Mouse (Mus musculus): ENCODE results near the gene Ifit1bl1. TPM values are rescaled to one million over a fixed set of nuclear protein-coding genes. Genes with fewer than 3 reads are reported as not detected.
"Not testable (repeated sequence)": the region's sequence is repeated elsewhere in the genome, so short reads cannot be mapped to it uniquely, and the experiment has no call there.

The Ifit1bl1 gene
- polyA plus RNA-seq, 1 experiment from 2014 or later, result not detected

DNA sequence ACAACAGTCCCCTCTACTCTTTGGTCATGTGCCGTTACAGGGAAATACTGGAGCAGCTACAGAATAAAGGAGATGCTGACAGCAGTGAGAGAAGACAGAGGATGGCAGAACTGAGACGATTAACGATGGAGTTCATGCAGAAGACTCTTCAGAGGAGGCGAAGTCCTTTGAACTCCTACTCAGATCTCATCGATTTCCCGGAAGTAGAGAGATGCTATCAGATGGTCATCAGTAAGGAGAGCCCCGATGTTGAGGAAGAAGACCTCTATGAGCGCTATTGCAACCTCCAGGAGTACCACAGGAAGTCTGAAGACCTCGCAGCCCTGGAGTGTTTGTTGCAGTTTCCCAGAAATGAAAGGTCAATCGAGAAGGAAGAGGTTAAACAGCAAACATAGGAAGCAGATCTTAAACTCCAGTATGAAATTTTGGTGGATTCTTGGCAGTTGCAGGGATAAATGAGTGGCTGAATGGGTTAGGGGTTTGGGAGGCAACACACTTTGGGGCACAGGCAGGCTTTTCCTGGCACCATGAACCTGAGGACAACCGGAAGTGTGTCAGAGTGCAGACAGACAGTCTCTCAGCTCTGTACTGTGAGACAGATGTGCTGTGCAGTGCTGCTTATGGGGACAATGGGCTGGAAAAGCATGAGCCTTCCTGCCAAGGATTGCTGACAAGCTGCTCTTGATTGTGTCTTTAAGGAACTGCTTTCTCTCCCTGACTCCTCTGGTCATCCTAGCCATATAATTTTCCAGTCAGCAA lies 10.7 kb upstream of the Ifit1bl1 start:
- not testable (repeated sequence) for H3K36me3 ChIP-seq; DNase-seq (ENCODE audit: low spot score); H3K9me3 ChIP-seq; H3K27ac ChIP-seq; H3K27me3 ChIP-seq (ENCODE audit: insufficient read depth, poor library complexity, severe bottlenecking); H3K4me3 ChIP-seq; H3K4me1 ChIP-seq (replicated peaks)
- 83% methylated on average over 6 of the region's 11 CpGs for WGBS

DNA sequence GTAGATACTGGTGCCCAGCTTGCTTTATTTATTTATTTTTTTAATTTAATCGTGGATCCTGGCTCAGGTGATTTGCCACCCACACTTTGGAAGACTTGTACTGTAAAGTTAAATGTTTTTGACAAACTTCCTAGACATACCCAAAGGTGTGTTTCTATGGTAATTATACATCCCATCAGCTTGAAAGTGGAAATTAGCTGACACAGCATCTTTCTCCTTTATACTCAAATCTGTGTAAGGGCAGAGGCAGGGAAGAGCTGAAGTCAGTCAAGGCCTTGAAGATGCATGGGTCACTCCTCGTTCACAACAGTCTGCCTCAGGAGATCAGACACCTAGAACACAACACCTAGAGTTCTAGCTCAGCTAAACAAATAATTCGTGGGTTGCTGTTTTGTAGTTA lies 8.4 kb upstream of the Ifit1bl1 start:
- H3K27ac ChIP-seq; H3K36me3 ChIP-seq; H3K27me3 ChIP-seq (ENCODE audit: insufficient read depth, poor library complexity, severe bottlenecking); H3K4me3 ChIP-seq; H3K9me3 ChIP-seq; H3K4me1 ChIP-seq (replicated peaks); DNase-seq (ENCODE audit: low spot score): not testable (repeated sequence)
- 77% methylated on average over 3 of the region's 3 CpGs for WGBS

GRCm38 (mm10) chr19:34607237-34608051 lies 5.7 kb upstream of the Ifit1bl1 start, which contains the start of gene Ifit3b:
Ifit3b (plus strand) TSS chr19:34607970.
- not testable (repeated sequence) for H3K4me3 ChIP-seq; DNase-seq (ENCODE audit: low spot score); H3K27ac ChIP-seq; H3K9me3 ChIP-seq; H3K36me3 ChIP-seq; H3K4me1 ChIP-seq (replicated peaks); H3K27me3 ChIP-seq (ENCODE audit: insufficient read depth, poor library complexity, severe bottlenecking)
- WGBS, result 60% methylated on average over 4 of the region's 4 CpGs

DNA sequence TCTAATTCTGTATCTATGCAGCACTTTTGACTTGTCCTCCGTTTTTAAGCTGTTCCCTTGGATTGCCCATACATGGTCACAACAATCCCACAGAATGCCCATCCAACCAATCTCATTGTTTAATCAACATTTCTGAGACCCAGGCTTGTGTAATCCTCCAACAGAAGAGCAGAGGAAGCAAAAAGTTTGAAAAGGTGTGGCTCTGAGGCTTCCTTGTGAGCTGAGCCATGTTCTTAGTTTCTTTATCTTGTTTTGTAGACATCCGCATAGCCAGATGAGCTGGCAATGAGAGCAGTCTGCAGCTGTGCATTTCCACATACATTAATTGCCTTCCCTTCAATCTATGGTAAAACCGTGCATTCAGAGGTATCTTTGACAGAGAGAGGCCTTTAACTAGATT lies 3.7 kb upstream of the Ifit1bl1 start:
- H3K9me3 ChIP-seq, result no peaks in the 10 kb centered on the region
- DNase-seq (ENCODE audit: low spot score), result no peak
- no peaks in the 10 kb centered on the region for H3K36me3 ChIP-seq
- no peaks in the 10 kb centered on the region for H3K4me1 ChIP-seq (replicated peaks)
- no peaks in the 10 kb centered on the region for H3K27me3 ChIP-seq (ENCODE audit: insufficient read depth, poor library complexity, severe bottlenecking)
- 88% methylated on average over 3 of the region's 3 CpGs for WGBS
- no peak overlapping the region for H3K27ac ChIP-seq
- H3K4me3 ChIP-seq, result no peak overlapping the region

DNA sequence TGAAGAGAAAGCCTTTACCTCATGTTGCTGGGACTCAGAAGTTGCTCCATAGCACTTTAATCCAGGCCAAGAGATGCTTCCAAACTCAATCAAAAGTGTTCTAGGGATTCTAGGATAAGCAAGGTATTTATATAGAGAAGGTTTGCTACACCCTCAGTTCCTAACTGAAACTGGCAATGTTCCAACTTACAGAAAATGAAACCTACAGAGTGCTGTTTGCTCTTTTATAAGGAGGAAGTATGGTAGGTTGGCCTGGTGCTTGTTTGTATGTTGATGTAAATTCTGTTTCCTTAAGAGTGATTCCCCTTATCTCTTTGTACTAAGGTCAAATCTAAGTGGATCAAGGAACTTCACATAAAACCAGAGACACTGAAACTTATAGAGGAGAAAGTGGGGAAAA lies 2.5 kb downstream of the Ifit1bl1 start:
- DNase-seq (ENCODE audit: low spot score); H3K27me3 ChIP-seq (ENCODE audit: insufficient read depth, poor library complexity, severe bottlenecking); H3K4me1 ChIP-seq (replicated peaks); H3K27ac ChIP-seq; H3K36me3 ChIP-seq; H3K9me3 ChIP-seq; H3K4me3 ChIP-seq: not testable (repeated sequence)

- Histone ChIP-seq H3K27me3 (ENCODE audit: insufficient read depth, poor library complexity, severe bottlenecking) (no peaks in the 10 kb centered on the region), H3K4me1 (replicated peaks) (no peaks in the 10 kb centered on the region), H3K4me3 (no peak overlapping the region), H3K36me3 (no peaks in the 10 kb centered on the region), H3K9me3 (no peaks in the 10 kb centered on the region), H3K27ac (no peak overlapping the region)
- WGBS, result 86% methylated on average over 2 of the region's 2 CpGs
- DNase-seq (ENCODE audit: low spot score), result no peak
Observed at GRCm38 (mm10) chr19:34598341-34598740, 3.4 kb downstream of the Ifit1bl1 start.

DNA sequence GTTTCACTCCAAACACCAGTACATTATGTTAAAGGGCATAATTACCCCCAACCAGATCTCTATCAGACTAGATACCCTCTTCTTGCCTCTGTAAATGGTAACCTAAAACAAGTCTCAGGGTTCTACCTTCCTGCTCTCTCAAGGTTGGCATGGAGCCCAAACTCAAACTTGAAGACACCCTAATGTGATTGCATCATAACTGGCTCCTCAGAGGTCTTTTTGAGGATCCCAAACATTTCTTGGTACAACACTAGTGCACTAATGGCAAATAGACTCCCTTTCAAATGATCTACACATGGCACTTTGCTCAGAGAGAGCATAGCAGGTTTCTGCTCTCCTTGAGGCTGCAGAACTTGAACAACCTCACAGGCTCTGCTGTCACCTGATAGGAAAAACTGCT lies 4.9 kb downstream of the Ifit1bl1 start:
- no peaks in the 10 kb centered on the region for H3K27me3 ChIP-seq (ENCODE audit: insufficient read depth, poor library complexity, severe bottlenecking)
- H3K4me3 ChIP-seq, result no peak overlapping the region
- DNase-seq (ENCODE audit: low spot score), result no peak
- no peaks in the 10 kb centered on the region for H3K4me1 ChIP-seq (replicated peaks)
- no peak overlapping the region for H3K27ac ChIP-seq
- H3K9me3 ChIP-seq, result no peaks in the 10 kb centered on the region
- H3K36me3 ChIP-seq, result no peaks in the 10 kb centered on the region

- H3K27ac ChIP-seq; H3K4me1 ChIP-seq (replicated peaks); H3K27me3 ChIP-seq (ENCODE audit: insufficient read depth, poor library complexity, severe bottlenecking); H3K36me3 ChIP-seq; H3K9me3 ChIP-seq; H3K4me3 ChIP-seq; DNase-seq (ENCODE audit: low spot score): not testable (repeated sequence)
- 82% methylated on average over 3 of the region's 3 CpGs for WGBS
Observed at GRCm38 (mm10) chr19:34594523-34594922, 7.2 kb downstream of the Ifit1bl1 start.

DNA sequence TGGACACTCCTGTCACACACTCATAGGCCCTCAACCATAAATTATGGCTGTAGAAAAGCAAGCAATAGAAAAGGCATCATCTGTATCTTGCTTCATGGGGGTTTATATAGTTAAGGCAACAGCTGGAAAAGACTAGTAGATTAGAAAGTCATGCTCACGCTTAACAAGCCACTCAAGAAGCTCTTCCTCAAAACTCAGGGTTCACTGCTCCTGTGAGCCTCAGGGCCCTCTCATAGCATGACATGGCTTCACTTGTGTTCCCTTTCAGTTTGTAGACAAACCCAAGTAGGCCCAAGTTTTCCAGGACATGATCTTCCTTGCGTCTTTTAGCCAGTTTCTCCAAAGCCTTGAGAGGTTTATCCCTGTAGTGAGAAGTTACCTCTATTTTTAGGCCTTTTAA lies 8.3 kb downstream of the Ifit1bl1 start:
- DNase-seq (ENCODE audit: low spot score), result no peak
- no peaks in the 10 kb centered on the region for H3K4me1 ChIP-seq (replicated peaks)
- H3K27ac ChIP-seq, result no peak overlapping the region
- no peaks in the 10 kb centered on the region for H3K36me3 ChIP-seq
- H3K4me3 ChIP-seq, result no peak overlapping the region
- H3K27me3 ChIP-seq (ENCODE audit: insufficient read depth, poor library complexity, severe bottlenecking), result no peaks in the 10 kb centered on the region
- H3K9me3 ChIP-seq, result no peaks in the 10 kb centered on the region
- 91% methylated on average over 2 of the region's 2 CpGs for WGBS

DNA sequence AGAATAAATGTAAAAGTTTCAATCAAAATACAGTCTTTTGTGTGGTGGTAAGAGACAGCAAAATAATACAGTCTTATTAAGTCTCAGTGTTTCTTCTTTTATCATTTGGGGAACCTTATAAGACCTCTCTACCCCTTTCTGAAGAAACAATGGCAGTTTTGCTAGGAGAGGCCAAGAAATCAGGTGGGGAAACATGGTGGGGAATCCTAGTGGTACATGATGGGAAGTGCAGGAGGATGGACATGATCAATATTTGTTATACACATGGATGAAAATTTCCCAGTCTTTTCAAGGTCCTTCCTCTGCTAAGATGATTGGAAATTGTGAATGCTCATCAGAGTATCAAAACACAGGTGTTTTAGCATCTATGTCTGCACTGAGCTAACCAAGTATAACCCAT lies 12.8 kb downstream of the Ifit1bl1 start:
- no peak overlapping the region for H3K27ac ChIP-seq
- no peaks in the 10 kb centered on the region for H3K36me3 ChIP-seq
- no peaks in the 10 kb centered on the region for H3K27me3 ChIP-seq (ENCODE audit: insufficient read depth, poor library complexity, severe bottlenecking)
- H3K4me3 ChIP-seq, result no peak overlapping the region
- DNase-seq (ENCODE audit: low spot score), result no peak
- H3K4me1 ChIP-seq (replicated peaks), result no peaks in the 10 kb centered on the region
- no peaks in the 10 kb centered on the region for H3K9me3 ChIP-seq

- not testable (repeated sequence) for H3K9me3 ChIP-seq; H3K36me3 ChIP-seq; DNase-seq (ENCODE audit: low spot score); H3K27me3 ChIP-seq (ENCODE audit: insufficient read depth, poor library complexity, severe bottlenecking); H3K4me3 ChIP-seq; H3K27ac ChIP-seq; H3K4me1 ChIP-seq (replicated peaks)
- WGBS, result 84% methylated on average over 9 of the region's 12 CpGs
Observed at GRCm38 (mm10) chr19:34587898-34588692, 13.7 kb downstream of the Ifit1bl1 start.

- not testable (repeated sequence) for DNase-seq (ENCODE audit: low spot score); H3K27ac ChIP-seq; H3K36me3 ChIP-seq; H3K4me3 ChIP-seq; H3K9me3 ChIP-seq; H3K27me3 ChIP-seq (ENCODE audit: insufficient read depth, poor library complexity, severe bottlenecking); H3K4me1 ChIP-seq (replicated peaks)
- WGBS, result 74% methylated on average over 5 of the region's 5 CpGs
Observed at GRCm38 (mm10) chr19:34585740-34586458, 15.9 kb downstream of the Ifit1bl1 start.
